Mouse (Mus musculus) myocyte (in vitro differentiated cells): ENCODE results near the gene Bin2.

Experiments
- POLR2A ChIP-seq: IDR thresholded peaks from one replicate; pipeline ENCODE4 v1.6.1; 2011; ENCODE audit warnings: low read depth, mild to moderate bottlenecking, control low read depth, moderate library complexity; ENCODE audit not compliant: insufficient read length
- USF1 ChIP-seq: IDR thresholded peaks from one replicate; pipeline ENCODE4 v1.6.1; 2011; ENCODE audit warnings: low read depth, mild to moderate bottlenecking, control low read depth, moderate library complexity

DNA sequence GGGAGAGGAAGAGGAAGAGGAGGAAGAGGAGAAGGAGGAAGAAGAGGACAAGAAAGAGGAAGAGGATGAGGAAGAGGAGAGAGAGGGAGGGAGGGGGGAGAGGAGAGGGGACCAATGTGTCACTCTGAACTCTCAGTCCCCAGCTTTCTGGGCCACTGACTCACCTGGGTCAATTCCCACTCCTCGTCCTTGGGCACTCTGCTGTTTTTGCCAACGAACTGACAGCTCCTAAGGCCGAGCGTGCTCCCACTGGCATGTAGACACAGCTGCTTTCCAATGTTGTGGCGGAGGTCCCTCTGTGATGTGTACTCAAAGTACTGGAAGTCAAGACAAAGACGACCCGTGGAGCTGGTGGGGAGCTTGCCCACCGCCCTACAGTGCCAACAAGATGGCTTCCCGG lies 25.1 kb upstream of the Bin2 start:
- TF ChIP-seq USF1 (no peak), POLR2A (no peak)
